ENCODE assay signal across 10 mouse cellular contexts in the genomic region with DNA sequence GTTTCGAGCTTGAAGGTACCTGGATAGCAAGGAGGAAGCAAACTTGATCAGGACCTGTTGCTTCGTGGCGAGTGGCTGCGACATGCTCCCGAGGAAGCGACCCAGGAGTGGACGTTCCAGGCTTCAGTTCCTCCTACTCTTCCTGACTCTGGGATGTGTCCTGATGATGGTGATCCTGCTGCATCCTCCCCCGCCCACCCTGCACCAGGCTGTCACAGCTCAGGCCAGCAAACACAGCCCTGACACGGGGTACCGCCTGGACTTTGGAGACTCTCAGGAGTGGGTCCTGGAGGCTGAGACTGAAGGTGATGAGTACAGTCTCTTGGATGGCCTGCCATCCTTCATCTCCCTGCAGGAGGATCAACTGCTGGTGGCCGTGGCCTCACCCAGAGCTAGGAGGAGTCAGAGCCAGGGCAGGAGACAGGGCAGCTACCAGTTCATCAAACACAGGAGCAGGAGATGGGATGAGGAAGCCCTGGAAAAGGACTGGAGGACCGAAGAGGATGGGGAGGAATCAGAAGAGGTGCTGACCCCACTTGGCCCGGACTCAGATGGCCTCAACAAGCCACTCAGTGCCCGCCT. TPM values are rescaled to one million over a fixed set of nuclear protein-coding genes. Genes with fewer than 3 reads are reported as not detected.
DNase-seq lines count a peak whose midpoint lies in the region; ATAC-seq lines count a peak whose summit lies in the region.
"Had no signal": no experiment of that assay in that cellular context is flagged by ENCODE, and none has a peak within 500 bp of the region (broad histone marks: within the 10 kb centered on the region; RNA-seq: fewer than 3 reads in every experiment).

No protein-coding gene starts in this region.

- H3K27ac ChIP-seq in midbrain, embryonic 10.5 days (replicated peaks) = 0 out of 2 replicates have a peak overlapping the region, but pooled peaks have one; percentile 9
- H3K27ac ChIP-seq in midbrain, embryonic 14.5 days (replicated peaks; ENCODE audit: low read depth, low read length) = no peak overlapping the region
- H3K27ac ChIP-seq: embryonic facial prominence, embryonic 13.5 days had no signal

- no peak for ATAC-seq in midbrain, embryonic 14.5 days (ENCODE audit: low FRiP score, low TSS enrichment)
- no peak for ATAC-seq in activated CD4-positive, CD25-positive, alpha-beta regulatory T cell, adult 4 months
- ATAC-seq: liver, postnatal 0 days had no signal

- no peak overlapping the region for H3K4me3 ChIP-seq in midbrain, embryonic 10.5 days
- no peak overlapping the region for H3K4me3 ChIP-seq in midbrain, embryonic 14.5 days (replicated peaks; ENCODE audit: low read depth, low read length)
- H3K4me3 ChIP-seq: embryonic facial prominence, embryonic 13.5 days had no signal

- peaks cover 28% of the 10 kb centered on the region for H3K27me3 ChIP-seq in midbrain, embryonic 10.5 days (ENCODE audit: low read depth, poor library complexity, severe bottlenecking)
- no peaks in the 10 kb centered on the region for H3K27me3 ChIP-seq in midbrain, embryonic 14.5 days (ENCODE audit: control insufficient read depth, insufficient read depth, low read length)

- 76% methylated on average over 14 of the region's 14 CpGs for WGBS in midbrain, embryonic 10.5 days
- WGBS in midbrain, embryonic 14.5 days = 80% methylated on average over 14 of the region's 14 CpGs

- H3K9ac ChIP-seq in midbrain, embryonic 14.5 days (replicated peaks; ENCODE audit: low read length) = no peak overlapping the region
- H3K9ac ChIP-seq: liver, postnatal 0 days had no signal

- no peaks in the 10 kb centered on the region for H3K36me3 ChIP-seq in midbrain, embryonic 10.5 days
- no peaks in the 10 kb centered on the region for H3K36me3 ChIP-seq in midbrain, embryonic 14.5 days (ENCODE audit: control insufficient read depth, insufficient read depth, low read length)
- H3K36me3 ChIP-seq: embryonic facial prominence, embryonic 13.5 days had no signal

- peaks cover 22% of the 10 kb centered on the region for H3K4me1 ChIP-seq in midbrain, embryonic 10.5 days
- peaks cover 9% of the 10 kb centered on the region for H3K4me1 ChIP-seq in midbrain, embryonic 14.5 days (ENCODE audit: control insufficient read depth, insufficient read depth, low read length)

- no peak overlapping the region for H3K4me2 ChIP-seq in midbrain, embryonic 14.5 days (ENCODE audit: low read length)

- no peaks in the 10 kb centered on the region for H3K9me3 ChIP-seq in midbrain, embryonic 10.5 days (replicated peaks)
- H3K9me3 ChIP-seq in midbrain, embryonic 14.5 days (ENCODE audit: control insufficient read depth, low read length) = no peaks in the 10 kb centered on the region
- H3K9me3 ChIP-seq: embryonic facial prominence, embryonic 13.5 days had no signal

- peak; percentile 29 for DNase-seq in gastrocnemius, postnatal 25 days
- DNase-seq in gastrocnemius, postnatal 4 days (ENCODE audit: low spot score in 2 of 2) = no peak
- no peak for DNase-seq in midbrain, embryonic 10.5 days (ENCODE audit: low spot score)
- DNase-seq in midbrain, embryonic 14.5 days = no peak
- DNase-seq in heart, adult 9 months (ENCODE audit: low spot score in 2 of 2) = peak; percentile 43 to 64
- peak; percentile 27 to 50 for DNase-seq in kidney, postnatal 36 days
- DNase-seq in embryo, embryonic 10.5 days (ENCODE audit: low spot score) = no peak
- DNase-seq: liver, postnatal 0 days had no signal

RNA-seq across cellular contexts. Expression of a gene that starts 0.7 kb away (rescaled TPM):
- 1 to 10 TPM; 3.2 to 6.9 TPM for total RNA-seq in gastrocnemius, postnatal 25 days (2021)
- total RNA-seq in gastrocnemius, postnatal 4 days (2021) = 1 to 10 TPM; 4.4 to 5.5 TPM
- polyA plus RNA-seq in midbrain, embryonic 10.5 days (2016; fragmentation: Nextera tagmentation; extraction: Ambion mirVana) = 0.10 and 0.11 TPM in 2 replicates
- 0.25 and 0.39 TPM in 2 replicates for polyA plus RNA-seq in midbrain, embryonic 14.5 days (2014; fragmentation: Nextera tagmentation; extraction: Ambion mirVana)
- not detected for polyA plus RNA-seq in activated CD4-positive, CD25-positive, alpha-beta regulatory T cell, adult 4 months (2017; shearing (Covaris generic))

RNA-seq across cellular contexts. Expression of a gene that starts 55.7 kb away (rescaled TPM):
- 10 to 100 TPM; 21.9 to 22.9 TPM for total RNA-seq in gastrocnemius, postnatal 25 days (2021)
- 10 to 100 TPM; 16.4 to 18.5 TPM for total RNA-seq in gastrocnemius, postnatal 4 days (2021)
- 19.7 and 26.7 TPM in 2 replicates for polyA plus RNA-seq in midbrain, embryonic 10.5 days (2016; fragmentation: Nextera tagmentation; extraction: Ambion mirVana)
- polyA plus RNA-seq in midbrain, embryonic 14.5 days (2014; fragmentation: Nextera tagmentation; extraction: Ambion mirVana) = 11.7 and 16.4 TPM in 2 replicates
- 10 to 100 TPM in 1 of 2 experiments, 1 to 10 TPM in 1; 7.0 to 19.7 TPM for polyA plus RNA-seq in activated CD4-positive, CD25-positive, alpha-beta regulatory T cell, adult 4 months (2017; shearing (Covaris generic))

RNA-seq across cellular contexts. Expression of a gene that starts 56.0 kb away (rescaled TPM):
- total RNA-seq in gastrocnemius, postnatal 25 days (2021) = 100 to 1,000 TPM; 107 to 108 TPM
- total RNA-seq in gastrocnemius, postnatal 4 days (2021) = 10 to 100 TPM; 55.3 to 60.2 TPM
- 92.1 and 104 TPM in 2 replicates for polyA plus RNA-seq in midbrain, embryonic 10.5 days (2016; fragmentation: Nextera tagmentation; extraction: Ambion mirVana)
- 81.2 and 93.2 TPM in 2 replicates for polyA plus RNA-seq in midbrain, embryonic 14.5 days (2014; fragmentation: Nextera tagmentation; extraction: Ambion mirVana)
- polyA plus RNA-seq in activated CD4-positive, CD25-positive, alpha-beta regulatory T cell, adult 4 months (2017; shearing (Covaris generic)) = 10 to 100 TPM; 72.4 to 81.8 TPM

Comparison
In these comparisons a context has a peak if more than half of its experiments do, and no peak if none do; other contexts are left out.
1. DNase-seq: peak in gastrocnemius, postnatal 25 days (single experiment), heart, adult 9 months (2 of 2) and kidney, postnatal 36 days (2 of 2); none in gastrocnemius, postnatal 4 days (0 of 2), midbrain, embryonic 10.5 days (single experiment), midbrain, embryonic 14.5 days (single experiment) and embryo, embryonic 10.5 days (single experiment).